Mouse (Mus musculus): ENCODE measurements around the gene Ankar. TPM values are rescaled to one million over a fixed set of nuclear protein-coding genes. Genes with fewer than 3 reads are reported as not detected.
A peak's percentile ranks its signal among the peaks of the same experiment; 100 is the strongest.

Gene Ankar
- 0.05 TPM in 1 of 2 replicates, not detected in the other for polyA plus RNA-seq (2015; fragmentation: Nextera tagmentation; extraction: Ambion mirVana)

- H3K36me3 ChIP-seq (ENCODE audit: control insufficient read depth, insufficient read depth, low read length), result no peaks in the 10 kb centered on the region
- H3K4me3 ChIP-seq (ENCODE audit: low read depth, low read length), result no peak within 1 kb of the TSS
- no peak within 1 kb of the TSS for H3K9ac ChIP-seq (ENCODE audit: low read depth, low read length)
- H3K4me1 ChIP-seq (ENCODE audit: control insufficient read depth, insufficient read depth, low read length), result no peaks in the 10 kb centered on the region
- no peak for ATAC-seq
- 79% methylated on average over 11 of the region's 11 CpGs for WGBS
- no peaks in the 10 kb centered on the region for H3K9me3 ChIP-seq (replicated peaks; ENCODE audit: control insufficient read depth, low read length, poor library complexity, severe bottlenecking)
- H3K4me2 ChIP-seq (ENCODE audit: low read length), result no peak within 1 kb of the TSS
- H3K27ac ChIP-seq (ENCODE audit: low read length), result no peak within 1 kb of the TSS
- H3K27me3 ChIP-seq (ENCODE audit: control insufficient read depth, insufficient read depth, low read depth, low read length), result no peaks in the 10 kb centered on the region
Observed at GRCm38 (mm10) chr1:72700479-72700878, at the start of gene Ankar. Gene Ankar (minus strand): TSS chr1:72700579.

GRCm38 (mm10) chr1:72746382-72746781 is 46.0 kb upstream of the Ankar start:
- 52% methylated on average over 7 of the region's 7 CpGs for WGBS
- ATAC-seq, result no peak
- H3K9me3 ChIP-seq (replicated peaks; ENCODE audit: control insufficient read depth, low read length, poor library complexity, severe bottlenecking), result no peaks in the 10 kb centered on the region
- no peak overlapping the region for H3K4me2 ChIP-seq (ENCODE audit: low read length)
- no peak overlapping the region for H3K9ac ChIP-seq (ENCODE audit: low read depth, low read length)
- H3K4me1 ChIP-seq (ENCODE audit: control insufficient read depth, insufficient read depth, low read length), result no peaks in the 10 kb centered on the region
- no peak overlapping the region for H3K27ac ChIP-seq (ENCODE audit: low read length)
- no peaks in the 10 kb centered on the region for H3K36me3 ChIP-seq (ENCODE audit: control insufficient read depth, insufficient read depth, low read length)
- H3K4me3 ChIP-seq (ENCODE audit: low read depth, low read length), result no peak overlapping the region
- H3K27me3 ChIP-seq (ENCODE audit: control insufficient read depth, insufficient read depth, low read depth, low read length), result no peaks in the 10 kb centered on the region

GRCm38 (mm10) chr1:72744816-72745506 is 44.6 kb upstream of the Ankar start:
- H3K9me3 ChIP-seq (replicated peaks; ENCODE audit: control insufficient read depth, low read length, poor library complexity, severe bottlenecking), result no peaks in the 10 kb centered on the region
- no peak overlapping the region for H3K27ac ChIP-seq (ENCODE audit: low read length)
- H3K4me2 ChIP-seq (ENCODE audit: low read length), result no peak overlapping the region
- H3K27me3 ChIP-seq (ENCODE audit: control insufficient read depth, insufficient read depth, low read depth, low read length), result no peaks in the 10 kb centered on the region
- H3K9ac ChIP-seq (ENCODE audit: low read depth, low read length), result no peak overlapping the region
- WGBS, result 87% methylated on average over 8 of the region's 8 CpGs
- no peaks in the 10 kb centered on the region for H3K4me1 ChIP-seq (ENCODE audit: control insufficient read depth, insufficient read depth, low read length)
- no peak overlapping the region for H3K4me3 ChIP-seq (ENCODE audit: low read depth, low read length)
- ATAC-seq, result no peak
- H3K36me3 ChIP-seq (ENCODE audit: control insufficient read depth, insufficient read depth, low read length), result no peaks in the 10 kb centered on the region

GRCm38 (mm10) chr1:72741406-72741805 is 41.0 kb upstream of the Ankar start:
- no peak overlapping the region for H3K27ac ChIP-seq (ENCODE audit: low read length)
- 93% methylated on average over 5 of the region's 5 CpGs for WGBS
- no peak overlapping the region for H3K4me2 ChIP-seq (ENCODE audit: low read length)
- H3K27me3 ChIP-seq (ENCODE audit: control insufficient read depth, insufficient read depth, low read depth, low read length), result no peaks in the 10 kb centered on the region
- no peaks in the 10 kb centered on the region; the same call in 1 of the 2 replicates for H3K4me1 ChIP-seq (ENCODE audit: control insufficient read depth, insufficient read depth, low read length)
- H3K36me3 ChIP-seq (ENCODE audit: control insufficient read depth, insufficient read depth, low read length), result no peaks in the 10 kb centered on the region
- no peaks in the 10 kb centered on the region for H3K9me3 ChIP-seq (replicated peaks; ENCODE audit: control insufficient read depth, low read length, poor library complexity, severe bottlenecking)
- no peak for ATAC-seq
- no peak overlapping the region for H3K4me3 ChIP-seq (ENCODE audit: low read depth, low read length)
- no peak overlapping the region for H3K9ac ChIP-seq (ENCODE audit: low read depth, low read length)

- WGBS, result 34% methylated on average over 10 of the region's 10 CpGs
- Histone ChIP-seq H3K4me1 (ENCODE audit: control insufficient read depth, insufficient read depth, low read length) (no peaks in the 10 kb centered on the region; the same call in 1 of the 2 replicates), H3K27me3 (ENCODE audit: control insufficient read depth, insufficient read depth, low read depth, low read length) (no peaks in the 10 kb centered on the region), H3K9me3 (replicated peaks; ENCODE audit: control insufficient read depth, low read length, poor library complexity, severe bottlenecking) (no peaks in the 10 kb centered on the region), H3K4me3 (ENCODE audit: low read depth, low read length) (no peak overlapping the region), H3K36me3 (ENCODE audit: control insufficient read depth, insufficient read depth, low read length) (no peaks in the 10 kb centered on the region), H3K9ac (ENCODE audit: low read depth, low read length) (no peak overlapping the region), H3K4me2 (ENCODE audit: low read length) (no peak overlapping the region), H3K27ac (ENCODE audit: low read length) (no peak overlapping the region; the same call in 1 of the 2 replicates)
- peak; percentile 85 for ATAC-seq
Observed at GRCm38 (mm10) chr1:72739681-72740063, 39.3 kb upstream of the Ankar start.

GRCm38 (mm10) chr1:72738946-72739680 is 38.7 kb upstream of the Ankar start:
- ATAC-seq, result 0 out of 2 replicates have a peak, but pooled peaks have one; percentile 39
- 59% methylated on average over 15 of the region's 15 CpGs for WGBS

GRCm38 (mm10) chr1:72736397-72737125 is 36.2 kb upstream of the Ankar start:
- H3K9me3 ChIP-seq (replicated peaks; ENCODE audit: control insufficient read depth, low read length, poor library complexity, severe bottlenecking), result no peaks in the 10 kb centered on the region
- no peaks in the 10 kb centered on the region for H3K36me3 ChIP-seq (ENCODE audit: control insufficient read depth, insufficient read depth, low read length)
- H3K4me2 ChIP-seq (ENCODE audit: low read length), result no peak overlapping the region
- ATAC-seq, result no peak
- no peak overlapping the region for H3K27ac ChIP-seq (ENCODE audit: low read length)
- no peak overlapping the region for H3K9ac ChIP-seq (ENCODE audit: low read depth, low read length)
- no peaks in the 10 kb centered on the region for H3K27me3 ChIP-seq (ENCODE audit: control insufficient read depth, insufficient read depth, low read depth, low read length)
- 70% methylated on average over 13 of the region's 13 CpGs for WGBS
- H3K4me1 ChIP-seq (ENCODE audit: control insufficient read depth, insufficient read depth, low read length), result no peaks in the 10 kb centered on the region; the same call in 1 of the 2 replicates
- no peak overlapping the region for H3K4me3 ChIP-seq (ENCODE audit: low read depth, low read length)

More at GRCm38 (mm10) chr1:72738946-72739680, 38.7 kb upstream of the Ankar start:
- Histone ChIP-seq H3K4me2 (ENCODE audit: low read length) (no peak overlapping the region), H3K27me3 (ENCODE audit: control insufficient read depth, insufficient read depth, low read depth, low read length) (no peaks in the 10 kb centered on the region), H3K9ac (ENCODE audit: low read depth, low read length) (no peak overlapping the region), H3K4me3 (ENCODE audit: low read depth, low read length) (no peak overlapping the region), H3K36me3 (ENCODE audit: control insufficient read depth, insufficient read depth, low read length) (no peaks in the 10 kb centered on the region), H3K4me1 (ENCODE audit: control insufficient read depth, insufficient read depth, low read length) (no peaks in the 10 kb centered on the region; the same call in 1 of the 2 replicates), H3K9me3 (replicated peaks; ENCODE audit: control insufficient read depth, low read length, poor library complexity, severe bottlenecking) (no peaks in the 10 kb centered on the region), H3K27ac (ENCODE audit: low read length) (peak overlapping the region; percentile 30)

- H3K27ac ChIP-seq (ENCODE audit: low read length), result no peak overlapping the region
Observed at GRCm38 (mm10) chr1:72733191-72733691, 32.9 kb upstream of the Ankar start.

More at GRCm38 (mm10) chr1:72733191-72733691, 32.9 kb upstream of the Ankar start:
- Histone ChIP-seq H3K4me1 (ENCODE audit: control insufficient read depth, insufficient read depth, low read length) (no peaks in the 10 kb centered on the region), H3K9ac (ENCODE audit: low read depth, low read length) (no peak overlapping the region), H3K27me3 (ENCODE audit: control insufficient read depth, insufficient read depth, low read depth, low read length) (no peaks in the 10 kb centered on the region), H3K4me2 (ENCODE audit: low read length) (no peak overlapping the region), H3K9me3 (replicated peaks; ENCODE audit: control insufficient read depth, low read length, poor library complexity, severe bottlenecking) (no peaks in the 10 kb centered on the region), H3K36me3 (ENCODE audit: control insufficient read depth, insufficient read depth, low read length) (no peaks in the 10 kb centered on the region), H3K4me3 (ENCODE audit: low read depth, low read length) (no peak overlapping the region)
- no peak for ATAC-seq
- 70% methylated on average over 9 of the region's 9 CpGs for WGBS

Data from midbrain, embryonic 16.5 days (tissue).